Mouse (Mus musculus): ENCODE results near the gene Gmip.

GRCm38 (mm10) chr8:69789731-69790130 lies 18.7 kb upstream of the Gmip start:
- TF ChIP-seq CTCF (IDR thresholded peaks at IDR 0.05; ENCODE audit: insufficient read depth, low read depth, low read length) (no peak), POLR2A (IDR thresholded peaks at IDR 0.05; ENCODE audit: insufficient read depth, low read depth, low read length) (no peak)
